Mouse (Mus musculus): Measurements from ENCODE around the gene Kin.

Gene Kin

DNA sequence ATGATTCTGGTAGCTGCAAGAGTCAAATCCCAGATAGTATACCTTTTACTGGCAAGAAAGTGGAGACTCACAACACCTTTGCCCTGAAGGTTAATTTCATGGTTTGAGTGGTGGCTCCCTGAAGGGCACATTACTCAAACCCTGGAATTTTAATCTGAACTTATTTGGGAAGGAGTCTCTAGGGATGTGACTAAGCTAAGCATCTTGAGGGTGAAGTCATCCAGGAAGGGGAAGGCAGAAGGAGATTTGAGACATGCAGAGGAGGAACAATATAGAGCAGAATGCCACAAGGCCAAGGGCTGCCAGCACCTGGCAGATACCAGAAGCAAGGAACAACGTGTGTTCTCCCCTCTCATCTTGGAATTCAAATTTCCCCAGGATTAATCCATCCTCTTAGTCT lies 38.4 kb downstream of the Kin start:
- no peak for DNase-seq

- no peak for DNase-seq
These were observed 38.9 kb downstream of the Kin start for GRCm38 (mm10) chr2:10119276-10119675.

- DNase-seq, result no peak
These were observed 41.4 kb downstream of the Kin start for GRCm38 (mm10) chr2:10121826-10122225.

GRCm38 (mm10) chr2:10126122-10126521 lies 45.7 kb downstream of the Kin start:
- DNase-seq, result no peak

GRCm38 (mm10) chr2:10127471-10127870 lies 47.1 kb downstream of the Kin start:
- no peak for DNase-seq

DNA sequence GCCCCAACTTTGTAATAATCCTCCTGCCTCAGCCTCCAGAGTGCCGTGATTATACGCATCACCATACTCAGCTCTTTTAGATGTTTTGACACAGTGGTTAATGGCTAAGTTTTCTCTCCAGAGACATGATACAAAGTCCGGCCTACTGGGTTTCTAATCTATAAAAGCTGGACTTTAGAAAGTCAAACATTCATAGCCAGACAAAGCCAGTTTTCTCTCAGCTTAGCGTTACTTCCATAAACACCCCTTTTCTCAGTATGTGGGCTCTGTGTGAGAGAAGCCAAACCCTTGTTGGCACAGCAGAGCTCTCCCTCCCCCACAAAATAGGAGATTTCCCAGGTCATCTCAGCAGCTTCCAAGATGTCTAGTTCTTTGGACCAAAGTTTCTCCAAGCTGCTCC lies 48.2 kb downstream of the Kin start:
- no peak for DNase-seq

GRCm38 (mm10) chr2:10130341-10130990 lies 50.1 kb downstream of the Kin start:
- no peak for DNase-seq

GRCm38 (mm10) chr2:10131296-10131695 lies 50.9 kb downstream of the Kin start, which contains the start of gene Itih2:
TSS of gene Itih2 (minus strand) at chr2:10131396.
- no peak for DNase-seq

DNA sequence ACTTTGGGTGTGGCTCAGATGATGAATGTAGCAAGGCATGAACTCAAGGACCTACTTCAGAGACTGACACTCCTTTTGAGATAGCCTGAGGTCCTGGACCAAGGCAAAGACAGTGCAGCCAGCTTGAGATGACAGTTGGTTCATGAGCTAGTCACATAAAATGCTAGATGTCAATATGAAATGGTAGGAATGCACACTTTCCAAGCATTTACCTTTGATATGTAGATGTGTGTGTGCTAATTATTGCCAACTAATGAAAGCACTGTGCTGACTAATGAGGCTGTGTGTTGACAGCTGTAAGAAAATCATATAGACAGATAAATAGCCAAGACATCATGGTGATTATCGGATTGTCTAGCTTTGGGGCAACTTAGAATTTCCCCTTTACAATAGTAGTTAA lies 51.7 kb downstream of the Kin start:
- DNase-seq, result no peak

- no peak for DNase-seq
These were observed 53.5 kb downstream of the Kin start for GRCm38 (mm10) chr2:10133941-10134340.

DNA sequence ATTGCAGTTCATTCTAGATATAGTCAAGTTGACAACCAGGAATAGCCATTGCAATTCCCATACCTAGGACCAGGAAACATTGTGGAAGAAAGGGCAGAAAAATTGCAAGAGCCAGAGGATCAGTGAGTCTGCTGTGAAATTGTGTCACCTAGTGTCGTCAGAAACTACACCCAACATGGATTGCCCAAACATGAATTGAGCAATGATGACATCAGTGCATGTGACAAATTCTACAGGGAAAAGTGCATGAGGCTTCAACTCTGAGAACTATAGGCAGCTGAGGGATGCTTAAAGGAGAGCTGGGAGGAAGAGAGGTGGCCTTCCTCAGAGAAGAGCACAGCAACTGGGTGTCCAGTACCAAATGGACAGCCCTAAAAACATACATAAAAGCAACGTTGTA lies 56.9 kb downstream of the Kin start:
- DNase-seq, result no peak

GRCm38 (mm10) chr2:10140456-10140855 lies 60.1 kb downstream of the Kin start:
- DNase-seq, result no peak

Measured in B cell, adult 2 months (primary cell).